15 mouse cellular contexts compared by ENCODE assay signal in genomic region chr16:11518803-11519498, GRCm38 (mm10).
DNase-seq lines count a peak whose midpoint lies in the region; ATAC-seq lines count a peak whose summit lies in the region.
"Had no signal": no experiment of that assay in that cellular context is flagged by ENCODE, and none has a peak within 500 bp of the region (broad histone marks: within the 10 kb centered on the region; RNA-seq: fewer than 3 reads in every experiment).

No protein-coding gene starts in this region.

- no peaks in the 10 kb centered on the region for H3K27me3 ChIP-seq in heart, embryonic 12.5 days (replicated peaks)
- H3K27me3 ChIP-seq: Patski had no signal

- no peak for ATAC-seq in heart, embryonic 12.5 days (ENCODE audit: insufficient number of reproducible peaks, low FRiP score)
- ATAC-seq: Patski had no signal

- H3K4me2 ChIP-seq in heart, embryonic 12.5 days, result no peak overlapping the region

- H3K4me3 ChIP-seq in heart, embryonic 12.5 days, result no peak overlapping the region
- H3K4me3 ChIP-seq: myocyte had no signal

- DNase-seq in heart, adult 11 months, result peak; percentile 83
- peak; percentile 48 for DNase-seq in 3T3-L1 (ENCODE audit: low read depth, low spot score)
- peak; percentile 32 for DNase-seq in T-cell, adult 2 months (ENCODE audit: low spot score)
- peak; percentile 63 for DNase-seq in naive thymus-derived CD4-positive, alpha-beta T cell, adult 2 months (ENCODE audit: low read depth)
- DNase-seq in kidney, adult 9 months, result no peak
- no peak for DNase-seq in urinary bladder, postnatal 14 days (ENCODE audit: low spot score)
- DNase-seq in lung, postnatal 4 days, result no peak
- DNase-seq: adrenal gland, postnatal 10 days; cerebellum, postnatal 14 days; heart, postnatal 4 days; kidney, adult 8-10 months had no signal

- no peaks in the 10 kb centered on the region for H3K9me3 ChIP-seq in heart, embryonic 12.5 days (replicated peaks)

- 72% methylated on average over 12 of the region's 12 CpGs for WGBS in heart, embryonic 12.5 days

- H3K9ac ChIP-seq in heart, embryonic 12.5 days, result no peak overlapping the region
- H3K9ac ChIP-seq: liver, embryonic 14.5 days had no signal

- no peak overlapping the region for H3K27ac ChIP-seq in heart, embryonic 12.5 days (ENCODE audit: poor library complexity, severe bottlenecking)
- H3K27ac ChIP-seq: liver, embryonic 14.5 days had no signal

- no peaks in the 10 kb centered on the region for H3K36me3 ChIP-seq in heart, embryonic 12.5 days

- H3K4me1 ChIP-seq in heart, embryonic 12.5 days (replicated peaks), result no peaks in the 10 kb centered on the region

Comparison
In these comparisons a context has a peak if more than half of its experiments do, and no peak if none do; other contexts are left out.
1. DNase-seq: peak in heart, adult 11 months (single experiment), 3T3-L1 (single experiment), T-cell, adult 2 months (single experiment) and naive thymus-derived CD4-positive, alpha-beta T cell, adult 2 months (single experiment); none in kidney, adult 9 months (single experiment), urinary bladder, postnatal 14 days (single experiment) and lung, postnatal 4 days (0 of 2).